Mouse (Mus musculus) adrenal gland, postnatal 14 days (tissue): ENCODE measurements at regions not wholly inside any gene's neighbourhood (a gene's known extent, or its start where the extent isn't known, plus 50 kb on each side); places are given as distances from the start of the nearest gene placed in this dataset.
"Not testable (repeated sequence)": the region's sequence is repeated elsewhere in the genome, so short reads cannot be mapped to it uniquely, and the experiment has no call there.

ENCODE experiments used
- DNase-seq: peaks from one replicate; pipeline ENCODE4 v3.0.0; 2021; ENCODE audit warnings: mixed read lengths

- peak; percentile 7 for DNase-seq
Measured at GRCm38 (mm10) chr2:78279382-78280056, 333.3 kb upstream of the Cwc22 start.

GRCm38 (mm10) chr2:78278630-78279029 lies 332.5 kb upstream of the Cwc22 start:
- DNase-seq, result no peak

GRCm38 (mm10) chr2:78277699-78278098 lies 331.5 kb upstream of the Cwc22 start:
- no peak for DNase-seq

DNA sequence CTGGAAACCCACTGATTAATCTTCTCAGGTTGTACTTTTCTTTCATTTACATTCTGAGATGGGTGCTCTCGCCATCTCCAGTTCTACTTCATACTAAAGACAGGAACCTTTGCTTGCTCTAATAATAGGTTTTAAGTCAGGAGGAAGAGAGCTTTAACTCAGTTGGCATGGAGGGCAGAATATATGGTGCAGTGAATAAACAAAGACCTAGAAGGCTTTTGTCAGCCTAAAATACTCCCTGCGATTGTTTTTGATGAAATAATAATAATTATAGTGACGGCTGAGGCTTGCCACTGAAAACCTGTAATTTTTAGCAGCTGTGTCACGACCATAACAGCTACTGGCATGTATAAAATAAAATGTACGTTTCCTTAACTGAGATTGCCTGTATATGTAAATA lies 327.9 kb upstream of the Cwc22 start:
- no peak for DNase-seq

DNA sequence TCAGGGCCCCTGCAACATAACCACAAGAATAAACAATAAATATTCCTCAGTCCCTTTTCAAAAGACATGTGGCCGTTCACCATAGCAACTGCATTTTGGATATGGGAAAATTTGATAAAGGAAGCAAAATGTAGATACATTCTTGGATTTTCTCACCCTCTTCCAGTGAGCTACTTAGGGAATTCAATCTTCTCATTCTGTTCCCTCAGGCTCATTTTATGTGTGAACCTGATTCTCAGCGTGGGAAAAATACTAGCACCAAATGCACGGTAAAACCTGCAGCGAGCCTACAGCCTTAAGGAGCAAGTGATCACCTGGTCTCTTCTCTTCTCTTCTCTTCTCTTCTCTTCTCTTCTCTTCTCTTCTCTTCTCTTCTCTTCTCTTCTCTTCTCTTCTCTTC lies 322.5 kb upstream of the Cwc22 start:
- DNase-seq, result no peak

- DNase-seq, result no peak
Measured at GRCm38 (mm10) chr2:78267527-78268375, 321.6 kb upstream of the Cwc22 start.

DNA sequence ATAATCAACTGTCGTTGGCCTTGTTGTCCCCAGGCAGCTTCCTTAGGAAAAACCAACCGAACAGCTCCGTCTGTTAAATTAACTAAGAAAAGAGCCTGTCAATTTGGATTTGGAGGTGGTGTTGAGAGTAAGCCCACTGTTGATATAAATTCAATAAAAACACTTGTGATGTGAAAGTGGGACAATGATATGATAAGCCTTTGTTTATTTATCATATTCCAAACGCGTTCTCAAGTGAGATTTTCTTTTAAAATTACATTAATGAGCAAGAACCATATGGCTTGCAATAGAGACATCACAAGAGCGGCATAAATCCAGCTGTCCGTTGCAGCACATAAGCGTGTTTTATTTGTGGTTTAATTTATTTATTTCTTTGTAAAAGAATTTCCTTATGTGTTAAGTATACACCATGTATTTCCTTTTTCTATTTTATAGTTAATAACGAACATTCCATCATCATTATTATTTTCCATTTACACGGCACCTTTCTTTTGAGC lies 307.5 kb upstream of the Cwc22 start:
- no peak for DNase-seq

- DNase-seq, result no peak
Measured at GRCm38 (mm10) chr2:78246354-78246753, 300.2 kb upstream of the Cwc22 start.

- no peak for DNase-seq
Measured at GRCm38 (mm10) chr2:78240299-78240698, 294.1 kb upstream of the Cwc22 start.

DNA sequence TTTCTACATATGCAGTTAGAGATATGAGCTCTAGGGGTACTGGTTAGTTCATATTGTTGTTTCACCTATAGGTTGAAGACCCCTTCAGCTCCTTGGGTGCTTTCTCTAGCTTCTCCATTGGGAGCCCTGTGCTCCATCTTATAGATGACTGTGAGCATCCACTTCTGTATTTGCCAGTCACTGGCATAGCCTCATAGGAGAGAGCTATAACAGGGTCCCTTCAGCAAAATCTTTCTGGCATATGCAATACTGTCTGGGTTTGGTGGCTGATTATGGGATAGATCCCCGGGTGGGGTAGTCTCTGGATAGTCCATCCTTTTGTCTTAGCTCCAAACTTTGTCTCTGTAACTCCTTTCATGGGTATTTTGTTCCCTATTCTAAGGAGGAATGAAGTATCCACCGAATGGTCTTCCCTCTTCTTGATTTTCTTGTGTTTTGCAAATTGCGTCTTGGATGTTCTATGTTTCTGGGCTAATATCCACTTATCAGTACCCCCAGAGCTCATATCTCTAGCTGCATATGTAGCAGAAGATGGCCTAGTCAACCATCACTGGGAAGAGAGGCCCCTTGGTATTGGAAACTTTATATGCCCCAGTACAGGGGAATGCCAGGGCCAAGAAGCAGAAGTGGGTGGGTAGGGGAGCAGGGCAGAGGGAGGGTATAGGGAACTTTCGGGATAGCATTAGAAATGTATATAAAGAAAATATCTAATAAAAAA lies 279.4 kb upstream of the Cwc22 start:
- DNase-seq, result not testable (repeated sequence)

- no peak for DNase-seq
Measured at GRCm38 (mm10) chr2:78214469-78214868, 268.3 kb upstream of the Cwc22 start.

DNA sequence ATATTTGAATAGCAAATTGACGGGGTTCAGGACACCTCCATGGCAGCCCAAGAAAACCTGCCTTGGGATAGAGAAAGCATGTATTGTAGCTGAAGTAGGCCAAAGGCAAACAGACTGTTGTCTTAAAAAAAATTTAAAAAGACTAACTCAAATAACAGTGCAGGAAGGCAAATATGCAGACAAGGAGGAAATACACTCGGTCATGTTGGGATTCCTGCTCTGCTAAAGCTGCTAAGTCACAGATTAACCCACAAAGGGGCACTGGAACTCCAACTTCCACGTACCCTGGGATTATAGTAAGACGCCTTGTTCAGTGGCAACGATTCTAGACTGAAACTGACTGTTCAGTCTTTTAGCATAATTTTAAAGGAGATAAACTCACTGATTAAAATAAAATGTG lies 258.9 kb upstream of the Cwc22 start:
- no peak for DNase-seq

DNA sequence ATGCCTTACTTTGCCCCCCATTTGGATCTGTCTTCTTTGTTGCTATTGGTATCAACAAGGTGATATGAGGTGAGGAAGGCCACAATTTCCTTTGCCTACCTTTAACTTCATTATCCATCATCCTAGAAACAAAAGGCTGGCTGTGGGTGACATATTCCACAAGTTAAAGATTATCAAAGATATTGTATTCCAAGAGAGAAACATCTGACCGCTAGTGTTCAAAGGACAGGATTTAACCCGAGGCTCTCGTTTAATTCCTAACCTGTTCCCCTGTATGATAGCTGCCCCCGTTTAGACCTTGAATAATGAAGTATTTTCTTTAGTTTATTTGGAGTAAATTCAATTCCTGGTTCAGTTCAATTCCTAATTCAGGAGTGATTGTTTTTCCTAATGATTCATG lies 249.8 kb upstream of the Cwc22 start:
- no peak for DNase-seq

DNA sequence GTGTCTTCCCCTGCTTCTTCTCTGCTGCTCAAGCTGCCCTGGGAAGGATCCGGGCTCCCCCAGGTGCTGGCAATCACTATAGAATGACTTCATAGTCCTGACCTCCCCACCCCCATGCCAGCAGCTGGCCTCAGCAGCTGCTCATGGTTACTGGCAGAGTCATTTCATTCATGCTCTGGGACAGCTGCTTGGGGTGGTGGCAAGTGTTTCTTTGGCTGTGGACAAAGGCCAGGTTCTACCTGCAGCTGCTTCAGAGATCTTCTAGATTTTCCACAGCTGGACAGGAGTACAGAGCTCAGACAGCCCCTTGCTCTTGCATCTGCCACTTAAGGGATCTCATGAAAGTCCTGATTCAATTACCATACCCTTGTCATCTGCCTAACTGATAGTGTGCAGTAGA lies 243.4 kb upstream of the Cwc22 start:
- DNase-seq, result no peak

DNA sequence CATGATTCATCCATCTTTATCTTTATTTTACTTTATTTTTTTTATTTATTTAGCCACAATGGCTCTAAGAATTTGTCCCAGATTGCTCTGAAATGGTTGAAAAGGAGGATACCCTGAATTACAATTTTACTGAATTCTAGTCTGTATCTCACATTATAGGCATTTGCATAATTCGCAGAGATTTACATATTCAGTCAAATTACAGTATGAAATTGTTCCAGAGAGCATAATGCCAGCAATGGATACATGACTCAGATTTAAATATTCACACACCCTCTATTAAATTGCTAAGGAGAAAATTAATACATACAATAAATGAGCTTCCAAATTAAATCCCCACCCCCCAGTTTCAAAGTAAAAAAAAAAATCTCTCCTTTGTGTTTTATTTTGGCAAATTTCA lies 238.8 kb upstream of the Cwc22 start:
- no peak for DNase-seq

GRCm38 (mm10) chr2:78173784-78174183 lies 227.6 kb upstream of the Cwc22 start:
- DNase-seq, result no peak

DNA sequence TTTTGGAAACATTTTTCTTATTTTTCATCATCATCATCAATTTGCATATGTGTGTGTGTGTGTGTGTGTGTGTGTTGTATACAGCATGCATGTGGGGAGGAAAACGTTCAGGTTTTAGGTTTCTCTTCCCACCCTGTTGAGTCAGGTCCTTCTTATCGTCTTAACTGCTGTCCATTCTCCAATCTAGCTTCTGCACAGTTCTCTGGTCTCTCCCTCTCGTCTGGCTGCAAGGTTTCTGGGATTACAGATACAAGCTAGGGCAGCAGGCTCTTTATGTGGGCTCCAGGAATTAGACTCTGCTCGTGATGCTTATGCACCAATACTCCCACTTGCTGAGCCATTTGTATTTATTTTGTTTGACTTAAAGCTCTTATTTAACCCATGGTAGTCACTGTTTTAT lies 226.6 kb upstream of the Cwc22 start:
- DNase-seq, result no peak

GRCm38 (mm10) chr2:78170162-78170747 lies 224.1 kb upstream of the Cwc22 start:
- DNase-seq, result no peak

- DNase-seq, result no peak
Measured at GRCm38 (mm10) chr2:78165429-78165828, 219.3 kb upstream of the Cwc22 start.

GRCm38 (mm10) chr2:78159877-78160485 lies 213.8 kb upstream of the Cwc22 start:
- DNase-seq, result no peak

GRCm38 (mm10) chr2:78110335-78110734 lies 164.2 kb upstream of the Cwc22 start:
- no peak for DNase-seq

DNA sequence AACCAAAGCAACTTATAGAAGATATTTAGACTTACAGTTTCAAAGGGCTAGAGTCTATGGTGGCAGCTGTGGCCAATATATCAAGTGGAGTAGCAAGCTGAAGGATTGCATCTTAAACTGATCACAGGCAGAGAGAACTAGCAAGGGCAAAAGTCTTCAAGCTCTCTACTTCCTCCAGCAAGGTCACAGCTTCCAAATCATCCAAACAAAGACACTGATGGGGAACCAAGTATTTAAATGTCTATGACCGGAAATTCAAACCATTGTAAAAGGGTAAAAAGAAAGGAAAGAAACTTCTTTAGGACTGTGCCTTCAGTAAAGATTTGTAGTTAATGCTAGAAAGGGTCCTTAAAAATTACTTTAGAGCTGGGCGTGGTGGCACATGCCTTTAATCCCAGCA lies 149.4 kb upstream of the Cwc22 start:
- no peak for DNase-seq
